Mouse (Mus musculus) liver, embryonic 14.5 days (tissue): ENCODE measurements around the gene Aloxe3.

Experiments used
- CTCF ChIP-seq: IDR thresholded peaks from 2 replicates; pipeline ENCODE4 v1.5.1; 2016; ENCODE audit warnings: antibody characterized with exemption, low read depth, control low read depth
- EP300 ChIP-seq: IDR thresholded peaks from 2 replicates; pipeline ENCODE4 v1.6.1; 2016; ENCODE audit warnings: antibody characterized with exemption, low read depth

DNA sequence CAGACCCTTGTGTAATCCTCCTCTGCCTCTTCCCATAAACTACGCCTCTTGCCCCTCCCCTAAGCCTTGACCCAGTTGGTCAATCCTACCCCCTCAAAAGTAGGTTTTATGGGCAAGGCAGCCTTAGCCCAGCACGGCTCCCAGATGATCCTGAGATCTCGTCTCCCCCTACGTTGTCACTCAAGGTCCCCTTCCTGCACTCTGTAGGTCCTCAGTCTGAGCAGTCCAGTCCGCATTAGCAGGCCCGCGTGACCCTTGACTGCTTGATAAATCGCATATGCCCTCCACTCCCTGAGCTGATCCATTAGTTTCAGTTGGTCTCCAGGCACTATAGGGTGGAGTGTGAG, 8.9 kb downstream of the Aloxe3 start:
- TF ChIP-seq CTCF: no peak
- no peak for TF ChIP-seq EP300
